Mouse (Mus musculus) kidney, postnatal 25 days (tissue): Measurements from ENCODE around the gene Cmas.

ENCODE experiments used
- DNase-seq, 2 experiments: peaks; one replicate each; pipeline ENCODE4 v3.0.0; 2021; ENCODE audit warnings: mixed read lengths in 2 of 2

The Cmas gene

DNA sequence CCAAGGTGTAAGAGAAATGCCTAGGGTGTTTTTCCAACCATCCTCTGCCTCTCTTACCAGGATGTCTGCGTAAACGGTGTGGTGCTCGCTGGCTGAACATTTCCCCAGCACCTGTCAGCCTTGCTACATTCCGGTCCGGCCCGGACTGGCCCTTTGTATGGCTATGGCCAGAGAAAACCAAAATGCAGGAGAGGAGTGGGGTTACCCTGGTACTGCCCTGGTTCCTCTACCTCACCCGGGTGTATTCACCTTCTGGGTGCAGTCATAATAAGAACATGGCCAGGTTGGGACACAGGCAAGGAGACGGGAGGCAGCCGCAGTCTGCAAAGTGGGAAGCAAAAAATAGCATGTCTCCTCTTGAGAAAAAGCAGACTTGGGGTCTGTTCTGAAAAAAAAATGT is 38.6 kb downstream of the Cmas start:
- DNase-seq = no peak

GRCm38 (mm10) chr6:142795655-142796441 is 39.4 kb downstream of the Cmas start:
- no peak for DNase-seq

GRCm38 (mm10) chr6:142797996-142798395 is 41.5 kb downstream of the Cmas start:
- no peak for DNase-seq

DNA sequence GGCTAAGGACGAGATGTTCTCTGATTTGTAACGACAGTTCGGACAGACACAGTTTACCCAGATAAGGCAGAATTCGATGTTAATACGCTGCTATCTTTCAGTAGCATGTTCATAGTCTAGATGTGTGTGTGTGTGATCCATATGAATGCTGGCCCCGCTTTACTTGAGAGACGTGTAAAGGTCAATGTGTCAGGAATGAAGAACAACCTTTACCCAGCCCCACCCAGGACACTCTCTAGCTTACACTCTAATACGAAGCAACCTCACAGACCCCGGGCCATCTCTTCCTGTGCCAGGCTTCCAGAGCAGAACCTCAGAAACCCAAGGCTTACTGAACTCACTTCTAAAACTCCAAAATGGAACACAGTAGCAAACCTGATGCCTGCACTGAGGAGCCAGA is 42.4 kb downstream of the Cmas start:
- DNase-seq = no peak

DNA sequence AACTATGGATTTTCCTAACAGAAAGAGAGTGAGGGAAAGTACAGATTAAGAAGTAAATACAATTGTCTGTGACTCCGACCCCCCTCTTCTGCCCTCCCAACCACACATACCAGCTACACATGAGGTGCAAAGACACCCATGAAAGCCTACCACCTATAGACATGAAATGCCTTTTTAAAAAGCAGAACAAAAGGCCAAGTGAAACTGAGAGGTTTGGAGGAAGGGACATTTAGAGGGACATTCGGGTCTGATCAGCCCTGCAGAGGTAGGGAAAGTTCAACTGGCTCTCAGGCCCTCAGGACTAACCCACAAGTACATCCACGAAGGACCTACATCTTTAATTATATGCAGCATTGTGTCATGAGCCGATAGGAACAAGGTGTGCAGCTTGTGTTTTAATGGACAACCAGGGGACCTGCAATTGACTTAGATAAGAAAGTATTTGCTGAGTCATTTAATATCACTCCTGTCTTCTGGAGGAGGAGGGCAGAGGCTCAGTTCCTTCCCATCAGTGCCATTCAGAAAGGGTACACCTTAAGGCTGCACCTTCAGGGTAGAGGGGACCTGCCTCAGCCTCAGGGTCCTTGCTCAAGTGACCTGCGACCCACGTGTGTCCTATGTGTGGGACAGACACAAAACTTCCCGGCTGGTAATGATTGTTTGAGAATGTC is 43.4 kb downstream of the Cmas start:
- no peak for DNase-seq

GRCm38 (mm10) chr6:142801687-142802086 is 45.2 kb downstream of the Cmas start:
- no peak for DNase-seq

- no peak for DNase-seq
Measured at GRCm38 (mm10) chr6:142802617-142803525, 46.4 kb downstream of the Cmas start.

GRCm38 (mm10) chr6:142804402-142804801 is 47.9 kb downstream of the Cmas start, which contains the start of gene Sult6b2:
Gene Sult6b2 (minus strand): TSS chr6:142804502.
- DNase-seq = no peak

DNA sequence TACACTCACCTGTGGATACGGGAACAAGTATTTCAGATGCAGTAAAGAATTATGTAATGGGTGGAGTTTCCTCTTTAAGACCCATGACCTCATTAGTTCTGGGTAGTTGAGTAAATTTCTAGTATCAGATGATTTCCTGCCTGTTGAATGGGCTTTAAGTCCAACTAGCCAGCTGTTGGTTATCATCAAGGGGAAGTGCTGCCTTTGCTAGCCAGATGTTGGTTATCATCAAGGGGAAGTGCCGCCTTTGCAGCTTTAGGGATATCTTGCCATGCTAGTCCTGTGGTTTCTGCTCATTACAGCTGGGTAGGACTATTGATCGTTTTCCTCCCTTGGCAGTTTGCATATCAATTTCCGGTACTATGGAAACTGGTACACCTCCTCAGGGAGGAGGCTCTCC is 49.8 kb downstream of the Cmas start:
- no peak for DNase-seq

GRCm38 (mm10) chr6:142809373-142810098 is 53.0 kb downstream of the Cmas start:
- DNase-seq = no peak

DNA sequence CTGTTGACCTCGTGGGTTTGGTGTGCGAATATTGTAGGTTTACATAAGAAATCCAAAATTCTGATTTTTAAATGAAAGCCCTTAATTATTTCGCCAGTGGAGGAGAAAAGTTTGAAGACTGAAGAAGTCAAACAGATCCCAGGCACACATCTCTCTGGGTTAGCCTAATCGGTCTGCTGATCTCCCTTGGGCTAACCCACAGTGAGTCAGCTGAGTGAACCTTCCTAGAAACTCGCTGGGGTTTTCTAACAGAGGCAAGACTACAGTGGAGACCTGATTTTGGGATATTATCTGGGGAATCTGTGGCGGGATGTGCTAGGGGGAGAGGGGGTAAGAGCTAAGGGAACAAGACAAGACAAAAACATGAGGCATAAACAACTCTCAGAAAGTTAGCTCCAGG is 53.8 kb downstream of the Cmas start:
- no peak for DNase-seq

GRCm38 (mm10) chr6:142812969-142813368 is 56.5 kb downstream of the Cmas start:
- no peak for DNase-seq

DNA sequence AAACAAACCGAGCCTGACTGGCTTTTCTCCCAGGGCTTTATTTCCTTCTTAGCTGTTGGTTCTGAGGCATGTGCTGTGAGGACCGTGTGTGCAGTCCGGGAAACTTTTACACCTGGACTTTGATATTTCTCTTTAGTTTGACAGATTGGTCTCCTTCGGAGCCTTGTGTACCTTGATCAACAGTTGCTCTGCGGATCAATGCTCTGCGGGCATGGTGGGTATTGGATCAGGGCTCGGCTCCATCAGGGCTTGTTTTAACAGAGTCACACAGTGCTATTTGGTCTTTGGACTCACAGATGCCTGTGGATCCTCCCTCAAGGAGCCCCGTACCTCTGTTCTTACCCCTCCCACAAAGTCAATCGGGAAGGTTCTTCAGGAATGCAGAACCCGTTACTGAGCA is 57.5 kb downstream of the Cmas start:
- peak in 1 of 2 experiments; percentile 25 for DNase-seq

- DNase-seq = peak; percentile 84 to 95
Measured at GRCm38 (mm10) chr6:142814495-142814921, 58.0 kb downstream of the Cmas start.

DNA sequence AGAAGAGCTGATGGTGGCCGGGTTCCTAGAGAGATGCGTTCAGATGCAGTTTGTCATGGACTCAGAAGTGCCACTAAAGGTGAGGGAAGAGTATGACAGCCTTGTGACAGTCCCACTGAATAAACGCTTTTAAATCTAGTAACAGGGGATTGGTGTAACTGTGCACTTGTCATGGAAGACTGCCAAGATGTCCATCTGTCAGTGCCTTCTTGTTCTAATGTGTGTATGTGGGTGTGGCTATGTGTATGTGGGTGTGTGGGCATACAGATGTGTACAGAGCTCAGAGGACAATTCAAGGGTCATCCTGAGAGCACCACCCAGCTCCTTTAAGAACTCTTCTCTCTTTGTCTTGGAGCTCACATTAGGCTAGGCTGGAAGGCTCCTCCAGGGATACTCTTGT is 59.0 kb downstream of the Cmas start:
- DNase-seq = no peak

DNA sequence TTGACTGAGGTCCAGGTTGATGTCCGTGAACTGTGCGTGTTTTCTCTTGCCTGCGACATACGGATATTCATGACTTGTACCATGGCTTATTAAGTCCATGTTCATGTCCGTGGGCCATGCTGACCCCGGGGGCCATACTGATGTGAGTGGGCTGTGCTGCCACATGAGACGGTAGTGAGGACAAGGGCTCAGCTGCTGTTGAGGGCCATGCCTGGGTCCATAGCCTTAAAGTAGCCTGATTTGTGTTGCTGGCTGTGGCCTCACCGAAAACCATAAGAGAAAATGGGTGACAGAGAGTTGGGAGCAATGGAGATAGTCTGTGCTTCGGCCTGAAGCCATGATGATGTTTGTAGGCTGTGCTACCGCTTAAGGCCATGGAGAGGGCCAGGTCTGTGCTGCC is 61.8 kb downstream of the Cmas start:
- DNase-seq = no peak

- no peak for DNase-seq
Measured at GRCm38 (mm10) chr6:142823008-142823787, 66.7 kb downstream of the Cmas start.
